Mouse (Mus musculus) embryonic fibroblast, embryonic 13.5 days (primary cell): ENCODE measurements at regions not wholly inside any gene's neighbourhood (a gene's known extent, or its start where the extent isn't known, plus 50 kb on each side); places are given as distances from the start of the nearest gene placed in this dataset.

Source experiments
- H3K27ac ChIP-seq: 2 replicates; pipeline ENCODE4 v1.5.1; 2012; ENCODE audit warnings: low read length, control low read depth, inconsistent platforms; ENCODE audit not compliant: insufficient read depth
- H3K4me1 ChIP-seq: 2 replicates; pipeline ENCODE4 v1.6.1; 2011; ENCODE audit warnings: low read length; ENCODE audit not compliant: control insufficient read depth, insufficient read depth
- H3K4me3 ChIP-seq: 2 replicates; pipeline ENCODE4 v1.5.1; 2011; ENCODE audit warnings: mild to moderate bottlenecking, control low read depth, low read length; ENCODE audit not compliant: insufficient read depth
- CTCF ChIP-seq: IDR thresholded peaks from 2 replicates; pipeline ENCODE4 v1.5.1; 2011; ENCODE audit warnings: mild to moderate bottlenecking, control low read depth, low read length, moderate library complexity, borderline replicate concordance; ENCODE audit not compliant: insufficient read depth
- POLR2A ChIP-seq: IDR thresholded peaks from 2 replicates; pipeline ENCODE4 v1.6.1; 2011; ENCODE audit warnings: low read depth, mild to moderate bottlenecking, control low read depth, low read length, moderate library complexity

DNA sequence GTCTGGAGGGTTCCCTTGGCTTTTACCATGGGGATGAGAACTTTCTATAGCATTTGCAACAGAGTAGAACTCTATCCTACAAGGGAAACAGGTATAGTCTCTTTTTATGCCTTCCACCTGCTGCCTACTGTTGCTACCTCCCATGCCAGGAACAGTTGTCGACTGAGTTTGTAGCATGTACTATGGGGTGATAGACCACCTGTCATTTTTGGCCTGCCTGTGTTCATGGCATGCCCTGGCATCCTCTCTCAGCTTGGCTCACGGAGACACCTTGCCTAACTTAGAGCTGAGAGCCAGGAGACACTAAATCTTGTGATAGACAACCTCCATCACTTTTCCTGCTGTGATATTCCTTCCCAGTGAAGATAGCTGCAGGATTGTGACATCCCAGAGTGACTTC lies 105.8 kb upstream of the Peli2 start:
- TF ChIP-seq CTCF: no peak
- no peak for TF ChIP-seq POLR2A
- Histone ChIP-seq H3K4me3 (no peak overlapping the region), H3K27ac (no peak overlapping the region), H3K4me1 (no peaks in the 10 kb centered on the region)

- no peak overlapping the region for H3K4me3 ChIP-seq
- H3K27ac ChIP-seq: no peak overlapping the region
- TF ChIP-seq CTCF: no peak
- no peak for TF ChIP-seq POLR2A
- no peaks in the 10 kb centered on the region for H3K4me1 ChIP-seq
Measured at GRCm38 (mm10) chr14:48017971-48018370, 102.7 kb upstream of the Peli2 start.

GRCm38 (mm10) chr14:48019331-48019730 lies 101.3 kb upstream of the Peli2 start:
- TF ChIP-seq POLR2A (no peak), CTCF (no peak)
- Histone ChIP-seq H3K4me3 (no peak overlapping the region), H3K4me1 (no peaks in the 10 kb centered on the region), H3K27ac (no peak overlapping the region)

DNA sequence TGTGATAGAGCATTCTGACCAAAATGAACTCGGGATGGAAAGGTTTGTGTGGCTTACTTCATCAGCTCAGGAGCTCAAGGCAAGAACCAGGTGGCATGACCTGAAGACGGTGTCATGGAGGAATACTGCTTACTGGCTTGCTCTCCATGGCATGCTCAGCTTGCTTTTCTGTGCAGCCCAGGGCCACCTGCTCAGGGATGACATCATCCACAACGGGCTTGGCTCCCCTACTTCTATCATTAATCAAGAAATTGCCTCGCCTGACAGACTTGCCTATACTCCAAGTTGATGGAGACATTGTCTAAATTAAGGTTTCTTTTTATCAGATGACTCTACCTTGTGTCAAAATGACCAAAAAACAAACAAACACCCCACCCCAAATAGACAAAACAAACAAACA lies 98.4 kb upstream of the Peli2 start:
- no peak overlapping the region for H3K27ac ChIP-seq
- H3K4me1 ChIP-seq: no peaks in the 10 kb centered on the region
- TF ChIP-seq CTCF (no peak), POLR2A (no peak)
- no peak overlapping the region for H3K4me3 ChIP-seq

- H3K4me3 ChIP-seq: no peak overlapping the region
- no peak for TF ChIP-seq CTCF
- no peak for TF ChIP-seq POLR2A
- H3K4me1 ChIP-seq: no peaks in the 10 kb centered on the region
- no peak overlapping the region for H3K27ac ChIP-seq
Measured at GRCm38 (mm10) chr14:48024051-48024693, 96.5 kb upstream of the Peli2 start.

DNA sequence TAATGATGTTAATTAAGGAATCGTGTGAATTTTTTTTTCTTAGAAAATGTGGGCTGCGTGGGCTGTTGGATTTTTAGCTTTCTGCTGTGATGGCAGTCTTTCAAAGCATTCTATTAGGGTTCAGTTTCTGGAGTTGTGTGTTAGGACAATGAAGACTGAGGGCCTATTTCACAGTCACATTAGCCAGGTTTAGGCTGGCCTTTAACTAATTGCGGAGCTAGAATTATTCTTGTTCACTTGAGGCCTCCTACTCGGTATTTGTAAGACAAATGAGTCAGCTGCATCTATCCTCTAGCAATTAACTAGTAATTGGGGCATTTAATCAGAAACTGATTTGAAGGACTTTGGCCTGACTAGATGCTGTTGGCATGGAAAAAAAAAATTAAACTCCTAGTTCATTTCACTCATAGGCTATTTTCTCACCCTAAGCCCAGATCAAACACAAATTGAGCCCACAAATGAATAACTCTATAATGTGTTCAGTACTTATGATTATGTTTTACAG lies 81.3 kb upstream of the Peli2 start:
- no peak overlapping the region for H3K4me3 ChIP-seq
- no peak for TF ChIP-seq CTCF
- TF ChIP-seq POLR2A: no peak
- H3K27ac ChIP-seq: no peak overlapping the region
- H3K4me1 ChIP-seq: no peaks in the 10 kb centered on the region

DNA sequence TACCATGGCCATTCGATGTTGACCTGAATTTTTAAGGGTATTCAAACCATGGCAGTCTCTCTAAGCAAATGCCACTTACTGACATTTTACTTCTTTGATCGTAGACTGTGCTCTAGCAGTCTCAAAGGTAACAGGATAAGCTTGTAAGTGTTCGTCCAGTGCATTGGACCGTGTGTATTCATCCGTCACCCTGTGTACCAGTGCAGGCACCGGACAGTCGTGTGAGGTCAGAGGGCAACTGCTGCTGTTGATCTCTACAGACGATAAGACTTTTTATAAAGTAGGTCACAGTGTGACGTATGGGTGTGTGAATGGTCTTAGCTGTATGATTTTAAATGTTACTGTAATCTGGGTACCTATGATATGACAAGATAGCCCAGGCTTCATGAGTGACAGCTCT lies 74.5 kb upstream of the Peli2 start:
- no peak for TF ChIP-seq CTCF
- TF ChIP-seq POLR2A: no peak
- H3K4me1 ChIP-seq: no peaks in the 10 kb centered on the region
- no peak overlapping the region for H3K27ac ChIP-seq
- H3K4me3 ChIP-seq: no peak overlapping the region

DNA sequence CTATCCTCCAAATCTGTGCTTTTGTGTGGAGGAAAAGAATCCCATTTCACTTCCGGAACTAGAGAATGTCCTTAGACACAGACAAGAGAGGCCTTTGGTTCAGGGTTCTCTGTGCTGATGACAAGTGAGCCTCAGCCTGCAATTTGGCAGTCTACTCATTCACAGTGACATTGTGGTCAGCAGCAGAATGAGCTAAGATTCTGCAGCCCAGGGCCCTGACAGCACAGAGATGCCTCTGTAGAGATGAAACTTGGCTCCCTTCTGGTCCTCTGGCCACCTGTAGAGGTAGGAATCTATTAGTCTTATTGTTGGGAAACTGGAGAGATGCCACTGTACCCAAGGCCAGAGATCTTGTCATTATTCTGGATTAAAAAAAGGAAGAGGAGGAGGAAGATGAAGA lies 73.8 kb upstream of the Peli2 start:
- TF ChIP-seq POLR2A: no peak
- no peak for TF ChIP-seq CTCF
- H3K4me3 ChIP-seq: no peak overlapping the region
- no peak overlapping the region for H3K27ac ChIP-seq

GRCm38 (mm10) chr14:48049698-48050459 lies 70.7 kb upstream of the Peli2 start:
- Histone ChIP-seq H3K4me3 (no peak overlapping the region), H3K27ac (no peak overlapping the region), H3K4me1 (no peaks in the 10 kb centered on the region)
- TF ChIP-seq CTCF (no peak), POLR2A (no peak)

More for the DNA sequence above, 73.8 kb upstream of the Peli2 start:
- no peaks in the 10 kb centered on the region for H3K4me1 ChIP-seq

GRCm38 (mm10) chr14:48050460-48050760 lies 70.2 kb upstream of the Peli2 start:
- Histone ChIP-seq H3K4me3 (no peak overlapping the region), H3K4me1 (no peaks in the 10 kb centered on the region), H3K27ac (no peak overlapping the region)
- TF ChIP-seq CTCF (no peak), POLR2A (no peak)

DNA sequence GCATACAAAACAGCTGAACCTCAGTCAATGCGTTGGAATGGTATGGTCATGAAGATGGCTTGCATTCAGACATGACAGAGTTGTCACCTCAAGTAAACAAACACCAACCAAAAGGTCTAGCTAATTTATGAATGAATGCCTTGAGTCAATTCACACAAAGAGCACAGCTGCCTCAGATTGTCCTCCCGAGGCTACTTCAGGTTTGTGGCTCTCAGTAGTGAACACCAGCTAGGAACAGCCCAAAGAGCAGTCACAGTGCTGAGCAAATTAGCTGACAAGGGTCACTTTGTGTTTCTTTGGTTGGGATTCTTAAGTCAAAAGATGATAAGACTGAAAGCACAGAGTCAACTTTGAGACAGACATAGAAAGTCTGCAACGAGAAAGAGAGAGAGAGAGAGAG lies 68.7 kb upstream of the Peli2 start:
- H3K27ac ChIP-seq: no peak overlapping the region
- H3K4me1 ChIP-seq: no peaks in the 10 kb centered on the region
- H3K4me3 ChIP-seq: no peak overlapping the region
- TF ChIP-seq CTCF: no peak
- TF ChIP-seq POLR2A: no peak
